Mouse (Mus musculus) embryonic fibroblast, embryonic 13.5 days (primary cell): ENCODE measurements around the gene Slc37a1.

ENCODE experiments used
- CTCF ChIP-seq: IDR thresholded peaks from 2 replicates; pipeline ENCODE4 v1.5.1; 2011; ENCODE audit warnings: mild to moderate bottlenecking, control low read depth, low read length, moderate library complexity, borderline replicate concordance; ENCODE audit not compliant: insufficient read depth
- POLR2A ChIP-seq: IDR thresholded peaks from 2 replicates; pipeline ENCODE4 v1.6.1; 2011; ENCODE audit warnings: low read depth, mild to moderate bottlenecking, control low read depth, low read length, moderate library complexity

DNA sequence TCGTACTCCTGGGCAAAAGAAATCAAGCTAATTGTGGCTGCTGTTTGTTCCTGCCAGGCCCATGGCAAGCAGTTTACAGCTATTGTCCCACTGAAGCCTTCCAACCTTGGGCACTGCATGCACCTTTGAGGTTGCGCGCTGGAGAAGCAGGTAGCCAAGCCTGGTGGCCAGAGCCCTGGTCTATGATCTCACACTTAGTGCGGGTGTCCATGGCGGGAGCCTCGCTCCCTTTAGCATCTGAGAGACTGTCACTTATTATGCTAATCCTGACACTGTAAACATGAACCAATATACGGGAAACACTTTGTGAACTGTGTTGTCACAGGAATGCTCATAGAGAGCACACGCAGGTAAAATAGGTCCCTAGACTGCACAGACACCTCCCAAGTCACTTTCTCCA, 13.0 kb upstream of the Slc37a1 start:
- no peak for TF ChIP-seq POLR2A
- no peak for TF ChIP-seq CTCF
